Mouse (Mus musculus): ENCODE measurements around the gene Sdk1. TPM values are rescaled to one million over a fixed set of nuclear protein-coding genes. Genes with fewer than 3 reads are reported as not detected.

Gene Sdk1
- total and polyA plus RNA-seq, 3 experiments: 0.33 to 1.0 (median 0.94) TPM

DNA sequence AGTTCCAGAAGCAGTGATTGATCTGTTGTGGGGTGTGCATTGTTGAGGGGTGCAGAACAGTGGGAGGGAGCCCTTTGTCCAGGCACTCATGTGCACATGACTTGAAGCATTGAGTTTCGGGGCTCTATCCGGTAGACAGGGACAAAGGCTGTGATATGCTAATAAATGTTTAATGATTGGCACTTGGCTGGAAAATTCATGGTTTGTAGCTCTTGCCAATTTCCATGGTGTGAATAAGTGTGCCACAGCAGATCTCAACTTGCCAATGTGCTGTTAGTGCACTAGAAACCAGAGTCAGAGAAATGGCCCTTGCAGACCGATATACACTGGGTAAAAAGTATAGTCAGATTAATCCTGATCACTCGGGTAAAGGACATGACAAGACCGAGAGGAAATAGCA is 404.4 kb downstream of the Sdk1 start:
- Histone ChIP-seq H3K79me2 (replicated peaks; ENCODE audit: control insufficient read depth, insufficient read depth, low read length) (no peaks in the 10 kb centered on the region), H3K9ac (ENCODE audit: low read depth, low read length) (no peak overlapping the region), H3K4me3 (no peak overlapping the region), H3K36me3 (ENCODE audit: control insufficient read depth, insufficient read depth, low read length) (no peaks in the 10 kb centered on the region), H3K27me3 (ENCODE audit: control insufficient read depth, insufficient read depth, low read length) (no peaks in the 10 kb centered on the region), H3K4me1 (ENCODE audit: control insufficient read depth, insufficient read depth, low read length) (no peaks in the 10 kb centered on the region), H3K27ac (no peak overlapping the region)
- 85% methylated on average over 5 of the region's 5 CpGs for WGBS
- TF ChIP-seq POLR2A (IDR thresholded peaks at IDR 0.05; ENCODE audit: insufficient read depth, low read depth, low read length) (no peak), CTCF (IDR thresholded peaks at IDR 0.05) (no peak), EP300 (IDR thresholded peaks at IDR 0.05; ENCODE audit: insufficient read depth, low read depth, low read length) (no peak)
- intact Hi-C loops (cut with DNase I): no loop called here
- DNase-seq: no peak

DNA sequence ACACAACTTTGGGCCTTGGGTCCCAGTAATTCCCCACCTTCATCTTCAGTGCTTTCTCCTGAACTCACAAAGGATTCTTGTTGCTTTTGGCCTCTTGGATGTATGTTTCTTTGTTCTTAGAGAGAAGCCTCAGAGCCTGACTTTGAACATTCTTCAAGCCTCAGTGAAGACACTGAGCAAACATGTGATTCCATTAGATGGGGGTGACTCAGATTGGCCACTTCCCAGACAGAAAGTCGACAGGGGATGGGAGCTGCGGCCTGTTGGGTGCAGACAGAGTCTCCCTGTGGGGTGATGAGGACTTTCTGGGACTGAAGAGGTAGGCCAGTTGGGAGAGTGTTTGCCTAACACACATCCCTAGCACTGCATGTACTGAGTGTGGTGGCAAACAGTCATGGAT is 405.3 kb downstream of the Sdk1 start:
- Histone ChIP-seq H3K4me1 (ENCODE audit: control insufficient read depth, insufficient read depth, low read length) (no peaks in the 10 kb centered on the region), H3K79me2 (replicated peaks; ENCODE audit: control insufficient read depth, insufficient read depth, low read length) (no peaks in the 10 kb centered on the region), H3K36me3 (ENCODE audit: control insufficient read depth, insufficient read depth, low read length) (no peaks in the 10 kb centered on the region), H3K4me3 (no peak overlapping the region), H3K27ac (no peak overlapping the region), H3K27me3 (ENCODE audit: control insufficient read depth, insufficient read depth, low read length) (no peaks in the 10 kb centered on the region), H3K9ac (ENCODE audit: low read depth, low read length) (no peak overlapping the region)
- intact Hi-C loops (cut with DNase I): no loop called here
- TF ChIP-seq EP300 (IDR thresholded peaks at IDR 0.05; ENCODE audit: insufficient read depth, low read depth, low read length) (no peak), CTCF (IDR thresholded peaks at IDR 0.05) (no peak), POLR2A (IDR thresholded peaks at IDR 0.05; ENCODE audit: insufficient read depth, low read depth, low read length) (no peak)
- 63% methylated on average over 2 of the region's 2 CpGs for whole genome bisulfite sequencing
- no peak for DNase-seq

DNA sequence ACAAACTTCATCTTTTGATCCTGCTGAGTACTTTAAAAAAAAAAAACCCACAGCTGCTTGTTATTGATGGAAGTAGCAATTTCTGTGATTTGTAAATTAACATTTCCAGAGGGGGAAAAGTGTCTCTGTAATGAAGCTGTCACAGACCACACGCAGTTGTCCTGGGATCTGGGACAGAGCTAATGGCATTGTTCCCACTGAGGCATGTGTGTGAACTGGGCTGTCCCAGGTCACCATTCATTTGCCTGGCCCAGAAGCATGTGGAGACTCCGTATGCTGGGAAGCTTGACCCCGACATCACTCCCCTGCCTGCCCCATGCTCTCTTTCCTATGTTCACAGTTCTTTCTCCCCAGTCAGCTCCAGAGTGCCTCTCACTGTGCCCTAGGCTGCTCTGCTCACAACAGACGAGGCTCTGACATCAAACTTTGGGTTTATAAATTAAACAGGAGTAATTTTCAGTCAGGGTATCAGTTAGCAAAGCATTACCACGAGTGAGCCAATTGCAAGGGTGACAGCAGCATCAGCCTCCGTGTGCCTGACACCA is 408.6 kb downstream of the Sdk1 start:
- WGBS: 72% methylated on average over 6 of the region's 6 CpGs
- Histone ChIP-seq H3K27me3 (ENCODE audit: control insufficient read depth, insufficient read depth, low read length) (no peaks in the 10 kb centered on the region), H3K79me2 (replicated peaks; ENCODE audit: control insufficient read depth, insufficient read depth, low read length) (no peaks in the 10 kb centered on the region), H3K9ac (ENCODE audit: low read depth, low read length) (no peak overlapping the region), H3K4me3 (no peak overlapping the region), H3K4me1 (ENCODE audit: control insufficient read depth, insufficient read depth, low read length) (no peaks in the 10 kb centered on the region), H3K27ac (no peak overlapping the region), H3K36me3 (ENCODE audit: control insufficient read depth, insufficient read depth, low read length) (no peaks in the 10 kb centered on the region)
- no peak for DNase-seq
- intact Hi-C loops (cut with DNase I): no loop called here
- TF ChIP-seq CTCF (IDR thresholded peaks at IDR 0.05) (no peak), POLR2A (IDR thresholded peaks at IDR 0.05; ENCODE audit: insufficient read depth, low read depth, low read length) (no peak), EP300 (IDR thresholded peaks at IDR 0.05; ENCODE audit: insufficient read depth, low read depth, low read length) (no peak)

DNA sequence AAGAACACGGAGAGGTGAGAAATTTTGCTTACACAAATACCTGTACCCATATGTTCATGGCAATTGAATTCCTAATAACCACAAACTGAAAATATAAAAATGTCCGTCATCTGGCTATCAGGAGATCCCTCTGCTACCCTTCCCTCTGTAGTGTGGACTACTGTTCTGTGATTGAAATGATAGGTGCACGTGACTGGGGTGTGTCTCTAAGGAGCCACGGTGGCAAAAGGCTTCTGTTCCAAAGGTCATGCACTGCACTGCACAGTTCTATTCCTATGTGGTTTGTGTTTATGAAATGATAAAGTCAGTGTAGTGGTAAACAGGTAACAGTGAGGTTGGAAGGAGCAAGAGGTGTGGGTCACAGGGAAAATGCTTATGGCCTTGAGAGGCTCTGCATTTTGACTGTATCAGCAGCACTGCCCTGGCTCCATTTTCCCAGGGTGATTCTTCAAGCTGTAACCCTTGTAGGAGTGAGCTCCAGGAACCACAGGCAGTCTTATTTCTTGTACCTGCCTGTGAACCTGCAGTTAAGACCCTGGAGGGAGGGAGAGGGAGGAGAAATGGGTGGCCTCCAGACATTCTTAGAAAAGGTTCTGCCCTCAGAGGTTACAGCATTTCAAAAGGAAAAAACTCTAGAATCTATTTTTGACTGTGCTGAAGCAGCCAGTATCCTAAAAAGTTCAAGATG is 410.5 kb downstream of the Sdk1 start:
- Histone ChIP-seq H3K27ac (no peak overlapping the region), H3K27me3 (ENCODE audit: control insufficient read depth, insufficient read depth, low read length) (no peaks in the 10 kb centered on the region), H3K4me1 (ENCODE audit: control insufficient read depth, insufficient read depth, low read length) (no peaks in the 10 kb centered on the region), H3K79me2 (replicated peaks; ENCODE audit: control insufficient read depth, insufficient read depth, low read length) (no peaks in the 10 kb centered on the region), H3K9ac (ENCODE audit: low read depth, low read length) (no peak overlapping the region), H3K36me3 (ENCODE audit: control insufficient read depth, insufficient read depth, low read length) (no peaks in the 10 kb centered on the region), H3K4me3 (no peak overlapping the region)
- TF ChIP-seq POLR2A (IDR thresholded peaks at IDR 0.05; ENCODE audit: insufficient read depth, low read depth, low read length) (no peak), EP300 (IDR thresholded peaks at IDR 0.05; ENCODE audit: insufficient read depth, low read depth, low read length) (no peak), CTCF (IDR thresholded peaks at IDR 0.05) (no peak)
- DNase-seq: no peak
- intact Hi-C loops (cut with DNase I): no loop called here
- WGBS: 80% methylated on average over 4 of the region's 4 CpGs

DNA sequence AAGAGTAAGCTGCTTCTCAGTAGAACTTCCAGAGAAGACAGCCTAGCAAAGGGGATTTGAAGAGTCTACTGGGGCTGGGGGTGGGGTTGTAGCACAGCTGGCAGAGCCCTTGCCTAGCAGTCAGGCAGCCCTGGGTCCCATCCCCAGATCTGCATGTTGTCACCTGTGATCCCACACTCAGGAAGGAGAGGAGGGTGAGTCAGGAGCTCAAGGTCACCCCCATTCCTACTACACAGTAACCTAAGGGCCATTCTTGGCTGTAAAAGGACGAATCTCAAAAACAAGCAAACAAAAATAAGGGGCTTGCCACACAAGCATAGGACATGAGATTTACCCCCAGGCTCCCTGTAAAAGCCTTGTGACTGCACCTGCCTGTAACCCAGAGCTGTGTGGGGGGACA is 435.1 kb downstream of the Sdk1 start:
- intact Hi-C loops (cut with DNase I): no loop called here
- H3K27me3 ChIP-seq (ENCODE audit: control insufficient read depth, insufficient read depth, low read length): no peaks in the 10 kb centered on the region
- no peak for DNase-seq
- WGBS: 63% methylated on average over 1 of the region's 1 CpGs
- H3K79me2 ChIP-seq (replicated peaks; ENCODE audit: control insufficient read depth, insufficient read depth, low read length): no peaks in the 10 kb centered on the region
- H3K9ac ChIP-seq (ENCODE audit: low read depth, low read length): no peak overlapping the region
- H3K4me1 ChIP-seq (ENCODE audit: control insufficient read depth, insufficient read depth, low read length): no peaks in the 10 kb centered on the region
- no peak overlapping the region for H3K27ac ChIP-seq
- H3K4me3 ChIP-seq: no peak overlapping the region
- TF ChIP-seq EP300 (IDR thresholded peaks at IDR 0.05; ENCODE audit: insufficient read depth, low read depth, low read length) (no peak), POLR2A (IDR thresholded peaks at IDR 0.05; ENCODE audit: insufficient read depth, low read depth, low read length) (no peak), CTCF (IDR thresholded peaks at IDR 0.05) (no peak)
- no peaks in the 10 kb centered on the region for H3K36me3 ChIP-seq (ENCODE audit: control insufficient read depth, insufficient read depth, low read length)

DNA sequence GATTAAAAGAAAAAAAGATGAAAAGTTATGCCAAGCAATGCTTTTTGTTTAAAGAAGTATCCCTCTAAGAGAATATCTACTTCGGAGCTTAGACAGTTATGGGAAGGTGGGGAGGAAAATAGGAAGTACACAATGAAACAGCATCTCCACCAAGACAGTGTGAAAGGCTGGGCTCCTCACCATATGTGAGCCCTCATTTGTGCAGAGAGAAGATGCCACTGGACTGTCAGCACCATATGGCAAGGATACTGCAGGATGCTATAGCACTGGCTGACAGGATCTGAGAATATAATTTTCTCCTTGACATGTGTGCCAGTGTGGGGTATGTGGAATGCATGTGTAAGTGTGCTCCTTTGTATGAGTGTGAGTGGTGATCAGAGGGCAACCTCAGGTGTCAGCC is 435.7 kb downstream of the Sdk1 start:
- no peaks in the 10 kb centered on the region for H3K36me3 ChIP-seq (ENCODE audit: control insufficient read depth, insufficient read depth, low read length)

More for the DNA sequence above, 435.7 kb downstream of the Sdk1 start:
- Histone ChIP-seq H3K4me1 (ENCODE audit: control insufficient read depth, insufficient read depth, low read length) (no peaks in the 10 kb centered on the region), H3K9ac (ENCODE audit: low read depth, low read length) (no peak overlapping the region), H3K27ac (no peak overlapping the region), H3K27me3 (ENCODE audit: control insufficient read depth, insufficient read depth, low read length) (no peaks in the 10 kb centered on the region), H3K79me2 (replicated peaks; ENCODE audit: control insufficient read depth, insufficient read depth, low read length) (no peaks in the 10 kb centered on the region), H3K4me3 (no peak overlapping the region)
- intact Hi-C loops (cut with DNase I): no loop called here
- WGBS: 87% methylated on average over 1 of the region's 1 CpGs
- DNase-seq: no peak
- no peak for TF ChIP-seq POLR2A (IDR thresholded peaks at IDR 0.05; ENCODE audit: insufficient read depth, low read depth, low read length)
- no peak for TF ChIP-seq CTCF (IDR thresholded peaks at IDR 0.05)
- TF ChIP-seq EP300 (IDR thresholded peaks at IDR 0.05; ENCODE audit: insufficient read depth, low read depth, low read length): no peak

Data from heart, adult 2 months (tissue).